Mouse (Mus musculus): ENCODE data around the gene Irf2. TPM values are rescaled to one million over a fixed set of nuclear protein-coding genes. Genes with fewer than 3 reads are reported as not detected.
A peak's percentile ranks its signal among the peaks of the same experiment; 100 is the strongest.

The Irf2 gene
- polyA plus RNA-seq (2015; fragmentation: Nextera tagmentation; extraction: Ambion mirVana), result 43.3 and 46.2 TPM in 2 replicates

- H3K4me1 ChIP-seq (replicated peaks; ENCODE audit: control insufficient read depth, insufficient read depth, low read length), result peaks cover 7% of the 10 kb centered on the region; the same call in 1 of the 2 replicates
- H3K36me3 ChIP-seq (ENCODE audit: control insufficient read depth, insufficient read depth), result no peaks in the 10 kb centered on the region
- H3K27ac ChIP-seq (ENCODE audit: low read depth, low read length), result peak within 1 kb of the TSS; percentile 99
- peak; percentile 18; the same call in 1 of the 2 replicates for TF ChIP-seq CTCF (IDR thresholded peaks at IDR 0.05; ENCODE audit: low read depth)
- ATAC-seq, result peak; percentile 87
- peak within 1 kb of the TSS; percentile 99 for H3K9ac ChIP-seq (ENCODE audit: low read depth, low read length)
- under 1% methylated on average over 51 of the region's 51 CpGs for WGBS
- H3K9me3 ChIP-seq (ENCODE audit: control insufficient read depth), result no peaks in the 10 kb centered on the region
- no peaks in the 10 kb centered on the region for H3K27me3 ChIP-seq (replicated peaks; ENCODE audit: control insufficient read depth, insufficient read depth, low read length)
- peak within 1 kb of the TSS; percentile 94 for H3K4me3 ChIP-seq (ENCODE audit: low read depth, low read length)
- peak within 1 kb of the TSS; percentile 76 for H3K4me2 ChIP-seq (replicated peaks; ENCODE audit: low read depth)
Measured at GRCm38 (mm10) chr8:46739003-46739949, at the start of gene Irf2. Gene Irf2, plus strand, starts transcription at chr8:46739732.

GRCm38 (mm10) chr8:46690111-46690510 lies 49.4 kb upstream of the Irf2 start:
- no peak for ATAC-seq
- no peaks in the 10 kb centered on the region for H3K4me1 ChIP-seq (replicated peaks; ENCODE audit: control insufficient read depth, insufficient read depth, low read length)
- H3K27ac ChIP-seq (ENCODE audit: low read depth, low read length), result no peak overlapping the region
- TF ChIP-seq CTCF (IDR thresholded peaks at IDR 0.05; ENCODE audit: low read depth), result no peak
- 69% methylated on average over 5 of the region's 5 CpGs for WGBS
- no peaks in the 10 kb centered on the region for H3K9me3 ChIP-seq (ENCODE audit: control insufficient read depth)
- no peaks in the 10 kb centered on the region for H3K27me3 ChIP-seq (replicated peaks; ENCODE audit: control insufficient read depth, insufficient read depth, low read length)
- no peak overlapping the region for H3K4me2 ChIP-seq (replicated peaks; ENCODE audit: low read depth)
- H3K4me3 ChIP-seq (ENCODE audit: low read depth, low read length), result no peak overlapping the region
- H3K9ac ChIP-seq (ENCODE audit: low read depth, low read length), result no peak overlapping the region
- H3K36me3 ChIP-seq (ENCODE audit: control insufficient read depth, insufficient read depth), result no peaks in the 10 kb centered on the region

- ATAC-seq, result no peak
- H3K27ac ChIP-seq (ENCODE audit: low read depth, low read length), result no peak overlapping the region
- H3K4me1 ChIP-seq (replicated peaks; ENCODE audit: control insufficient read depth, insufficient read depth, low read length), result no peaks in the 10 kb centered on the region
- WGBS, result 63% methylated on average over 5 of the region's 5 CpGs
- TF ChIP-seq CTCF (IDR thresholded peaks at IDR 0.05; ENCODE audit: low read depth), result no peak
- H3K4me3 ChIP-seq (ENCODE audit: low read depth, low read length), result no peak overlapping the region
- no peaks in the 10 kb centered on the region for H3K27me3 ChIP-seq (replicated peaks; ENCODE audit: control insufficient read depth, insufficient read depth, low read length)
- H3K9me3 ChIP-seq (ENCODE audit: control insufficient read depth), result no peaks in the 10 kb centered on the region
- H3K36me3 ChIP-seq (ENCODE audit: control insufficient read depth, insufficient read depth), result no peaks in the 10 kb centered on the region
- H3K4me2 ChIP-seq (replicated peaks; ENCODE audit: low read depth), result no peak overlapping the region
- no peak overlapping the region for H3K9ac ChIP-seq (ENCODE audit: low read depth, low read length)
Measured at GRCm38 (mm10) chr8:46690581-46690980, 49.0 kb upstream of the Irf2 start.

GRCm38 (mm10) chr8:46691360-46691759 lies 48.2 kb upstream of the Irf2 start:
- H3K4me2 ChIP-seq (replicated peaks; ENCODE audit: low read depth), result no peak overlapping the region
- WGBS, result 81% methylated on average over 7 of the region's 7 CpGs
- ATAC-seq, result no peak

DNA sequence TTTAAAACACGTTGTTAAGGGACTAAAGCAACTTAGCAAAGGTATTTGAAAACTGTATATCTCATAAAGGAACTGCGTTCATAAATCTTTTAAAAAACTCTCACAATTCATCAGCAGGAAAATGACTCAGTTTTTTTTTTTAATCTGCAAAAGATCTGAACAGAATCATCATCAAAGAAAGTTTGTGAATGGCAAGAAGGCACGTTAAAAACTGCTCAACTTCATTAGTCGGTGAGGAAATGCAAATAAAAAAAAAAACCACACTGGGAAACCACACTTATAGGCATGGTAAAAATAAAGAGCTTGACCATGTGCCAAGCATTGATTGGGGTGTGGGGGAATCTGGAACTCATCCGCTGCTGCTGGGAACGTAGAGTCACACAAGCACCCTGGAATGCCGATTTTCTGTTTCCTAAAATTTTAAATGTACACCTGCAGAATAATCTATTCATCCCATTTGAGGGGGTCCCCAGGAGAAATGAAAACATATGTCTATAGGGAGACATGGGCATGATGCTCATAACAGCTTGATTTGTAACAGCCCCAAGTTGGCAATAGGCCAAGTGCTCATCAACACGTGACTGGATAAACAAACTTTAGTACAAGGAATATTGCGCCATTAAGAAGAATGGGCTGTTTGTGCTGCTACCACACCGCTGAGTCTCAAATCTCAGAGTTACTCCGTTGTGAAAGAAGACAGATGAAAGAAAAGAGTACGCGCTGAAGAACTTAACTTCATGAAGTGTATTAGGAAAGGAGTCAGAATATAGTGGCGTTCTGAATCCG lies 43.1 kb upstream of the Irf2 start:
- no peak overlapping the region for H3K27ac ChIP-seq (ENCODE audit: low read depth, low read length)
- no peaks in the 10 kb centered on the region for H3K36me3 ChIP-seq (ENCODE audit: control insufficient read depth, insufficient read depth)
- H3K27me3 ChIP-seq (replicated peaks; ENCODE audit: control insufficient read depth, insufficient read depth, low read length), result no peaks in the 10 kb centered on the region
- no peak overlapping the region for H3K4me3 ChIP-seq (ENCODE audit: low read depth, low read length)
- no peaks in the 10 kb centered on the region for H3K9me3 ChIP-seq (ENCODE audit: control insufficient read depth)
- ATAC-seq, result peak; percentile 28; the same call in 1 of the 2 replicates
- peak overlapping the region; percentile 14 for H3K4me2 ChIP-seq (replicated peaks; ENCODE audit: low read depth)
- WGBS, result 44% methylated on average over 15 of the region's 15 CpGs
- H3K9ac ChIP-seq (ENCODE audit: low read depth, low read length), result no peak overlapping the region
- H3K4me1 ChIP-seq (replicated peaks; ENCODE audit: control insufficient read depth, insufficient read depth, low read length), result no peaks in the 10 kb centered on the region
- TF ChIP-seq CTCF (IDR thresholded peaks at IDR 0.05; ENCODE audit: low read depth), result no peak

More at GRCm38 (mm10) chr8:46691360-46691759, 48.2 kb upstream of the Irf2 start:
- Histone ChIP-seq H3K27ac (ENCODE audit: low read depth, low read length) (no peak overlapping the region), H3K27me3 (replicated peaks; ENCODE audit: control insufficient read depth, insufficient read depth, low read length) (no peaks in the 10 kb centered on the region), H3K36me3 (ENCODE audit: control insufficient read depth, insufficient read depth) (no peaks in the 10 kb centered on the region), H3K4me1 (replicated peaks; ENCODE audit: control insufficient read depth, insufficient read depth, low read length) (no peaks in the 10 kb centered on the region), H3K4me3 (ENCODE audit: low read depth, low read length) (no peak overlapping the region), H3K9me3 (ENCODE audit: control insufficient read depth) (no peaks in the 10 kb centered on the region), H3K9ac (ENCODE audit: low read depth, low read length) (no peak overlapping the region)
- no peak for TF ChIP-seq CTCF (IDR thresholded peaks at IDR 0.05; ENCODE audit: low read depth)

DNA sequence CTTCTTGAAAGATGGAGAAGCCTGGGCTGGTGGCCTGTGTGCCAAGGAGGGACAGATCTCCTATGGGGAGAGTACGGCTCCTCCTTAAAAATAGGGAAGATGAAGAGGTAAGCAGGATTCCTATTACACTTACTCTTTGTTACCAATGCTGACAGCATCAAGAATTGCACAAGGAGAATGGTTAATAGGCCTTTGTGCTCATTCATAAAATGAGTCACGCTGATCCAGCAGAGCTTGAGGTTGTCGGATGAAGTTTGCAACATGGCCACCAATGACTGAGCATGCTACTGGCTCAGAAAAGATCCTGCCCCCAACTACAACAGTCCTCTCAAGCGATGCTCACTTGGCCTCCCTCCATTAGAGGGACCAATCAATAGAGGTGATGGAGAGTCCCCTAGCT lies 42.0 kb upstream of the Irf2 start:
- Histone ChIP-seq H3K9me3 (ENCODE audit: control insufficient read depth) (no peaks in the 10 kb centered on the region), H3K4me3 (ENCODE audit: low read depth, low read length) (no peak overlapping the region), H3K9ac (ENCODE audit: low read depth, low read length) (no peak overlapping the region), H3K4me2 (replicated peaks; ENCODE audit: low read depth) (no peak overlapping the region), H3K27me3 (replicated peaks; ENCODE audit: control insufficient read depth, insufficient read depth, low read length) (no peaks in the 10 kb centered on the region), H3K4me1 (replicated peaks; ENCODE audit: control insufficient read depth, insufficient read depth, low read length) (no peaks in the 10 kb centered on the region), H3K36me3 (ENCODE audit: control insufficient read depth, insufficient read depth) (no peaks in the 10 kb centered on the region), H3K27ac (ENCODE audit: low read depth, low read length) (no peak overlapping the region)
- 87% methylated on average over 4 of the region's 4 CpGs for WGBS
- TF ChIP-seq CTCF (IDR thresholded peaks at IDR 0.05; ENCODE audit: low read depth), result no peak
- no peak for ATAC-seq
